Mouse (Mus musculus): ENCODE results near the gene Cep170b. TPM values are rescaled to one million over a fixed set of nuclear protein-coding genes. Genes with fewer than 3 reads are reported as not detected.

The Cep170b gene
- polyA plus RNA-seq, 1 experiment from 2014 or later: 16.2 TPM

DNA sequence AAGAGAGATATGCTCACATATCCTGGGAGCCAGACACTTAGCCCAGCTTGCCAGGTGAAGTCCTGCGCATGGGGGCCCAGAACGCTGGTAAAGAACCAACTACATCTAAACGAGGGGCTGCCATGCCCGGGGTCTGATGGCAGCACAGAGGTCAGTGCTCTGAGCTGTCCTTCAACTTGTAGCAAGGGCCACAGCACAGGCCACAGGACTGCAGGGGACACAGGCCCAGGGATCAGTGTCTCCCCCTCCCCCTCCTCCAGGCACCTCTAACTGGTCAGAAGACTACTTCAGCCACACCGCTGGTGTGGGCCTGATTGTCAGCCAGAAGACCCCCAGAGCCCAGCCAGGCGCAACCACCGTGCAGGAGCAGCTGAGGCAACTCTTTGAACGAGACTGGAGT is 47.9 kb downstream of the Cep170b start:
- Histone ChIP-seq H3K9ac (replicated peaks; ENCODE audit: low read depth, low read length) (no peak overlapping the region), H3K36me3 (ENCODE audit: control insufficient read depth, insufficient read depth, low read length) (no peaks in the 10 kb centered on the region), H3K4me2 (replicated peaks; ENCODE audit: low read depth, low read length) (no peak overlapping the region), H3K4me1 (ENCODE audit: control insufficient read depth, insufficient read depth, low read length) (no peaks in the 10 kb centered on the region), H3K4me3 (ENCODE audit: low read depth, low read length) (no peak overlapping the region), H3K9me3 (ENCODE audit: control insufficient read depth, low read depth, low read length) (no peaks in the 10 kb centered on the region), H3K27ac (ENCODE audit: low read length) (no peak overlapping the region), H3K27me3 (ENCODE audit: control insufficient read depth, insufficient read depth, low read length) (no peaks in the 10 kb centered on the region)
- 75% methylated on average over 8 of the region's 8 CpGs for WGBS
- ATAC-seq (ENCODE audit: insufficient number of reproducible peaks, insufficient read depth, low FRiP score, low read depth): no peak

DNA sequence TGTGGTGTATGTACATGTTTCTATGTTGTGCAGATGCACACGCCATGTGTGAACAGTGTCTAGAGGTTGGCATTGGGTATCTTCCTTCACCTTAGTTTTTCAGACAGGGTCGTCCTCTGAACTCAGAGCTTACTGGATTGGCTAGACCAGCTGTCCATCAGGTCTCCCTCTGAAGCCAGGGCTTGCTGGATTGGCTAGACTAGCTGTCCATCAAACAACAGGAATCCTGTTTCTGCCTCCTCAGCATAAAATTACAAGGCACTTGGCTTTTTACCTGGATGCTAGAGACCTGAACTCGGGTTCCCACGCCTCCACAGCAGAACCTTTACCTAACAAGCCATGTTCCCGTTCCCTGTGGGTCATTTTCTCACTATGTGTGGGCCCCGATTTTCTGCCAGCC is 48.8 kb downstream of the Cep170b start:
- H3K4me1 ChIP-seq (ENCODE audit: control insufficient read depth, insufficient read depth, low read length): no peaks in the 10 kb centered on the region
- no peak for ATAC-seq (ENCODE audit: insufficient number of reproducible peaks, insufficient read depth, low FRiP score, low read depth)
- no peaks in the 10 kb centered on the region for H3K27me3 ChIP-seq (ENCODE audit: control insufficient read depth, insufficient read depth, low read length)
- H3K9me3 ChIP-seq (ENCODE audit: control insufficient read depth, low read depth, low read length): no peaks in the 10 kb centered on the region
- H3K4me2 ChIP-seq (replicated peaks; ENCODE audit: low read depth, low read length): no peak overlapping the region
- 83% methylated on average over 6 of the region's 6 CpGs for WGBS
- H3K36me3 ChIP-seq (ENCODE audit: control insufficient read depth, insufficient read depth, low read length): no peaks in the 10 kb centered on the region
- H3K9ac ChIP-seq (replicated peaks; ENCODE audit: low read depth, low read length): no peak overlapping the region
- no peak overlapping the region for H3K27ac ChIP-seq (ENCODE audit: low read length)
- no peak overlapping the region for H3K4me3 ChIP-seq (ENCODE audit: low read depth, low read length)

DNA sequence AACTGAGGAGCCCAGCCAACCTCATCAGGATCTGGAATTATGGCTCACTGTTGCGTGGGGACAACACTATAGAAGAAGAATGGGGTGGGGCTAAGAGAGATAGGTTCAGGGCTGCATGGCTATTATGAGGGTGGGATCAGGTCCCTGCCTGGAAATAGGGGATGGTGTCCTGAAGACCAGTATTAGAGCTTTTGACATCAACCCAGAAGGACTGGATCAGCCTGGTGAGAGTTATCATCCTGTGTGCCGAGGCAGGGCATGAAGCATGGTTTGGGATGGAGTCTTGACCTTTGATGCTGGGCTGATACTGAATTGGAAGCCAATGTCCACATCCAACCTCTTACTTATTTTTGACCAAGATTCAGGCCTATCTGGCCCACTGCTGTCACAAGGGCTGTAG is 49.5 kb downstream of the Cep170b start:
- H3K27me3 ChIP-seq (ENCODE audit: control insufficient read depth, insufficient read depth, low read length): no peaks in the 10 kb centered on the region
- no peak overlapping the region for H3K27ac ChIP-seq (ENCODE audit: low read length)
- H3K9ac ChIP-seq (replicated peaks; ENCODE audit: low read depth, low read length): no peak overlapping the region
- H3K9me3 ChIP-seq (ENCODE audit: control insufficient read depth, low read depth, low read length): no peaks in the 10 kb centered on the region
- no peak overlapping the region for H3K4me2 ChIP-seq (replicated peaks; ENCODE audit: low read depth, low read length)
- no peak overlapping the region for H3K4me3 ChIP-seq (ENCODE audit: low read depth, low read length)
- H3K4me1 ChIP-seq (ENCODE audit: control insufficient read depth, insufficient read depth, low read length): no peaks in the 10 kb centered on the region
- 89% methylated on average over 2 of the region's 2 CpGs for WGBS
- H3K36me3 ChIP-seq (ENCODE audit: control insufficient read depth, insufficient read depth, low read length): no peaks in the 10 kb centered on the region
- ATAC-seq (ENCODE audit: insufficient number of reproducible peaks, insufficient read depth, low FRiP score, low read depth): no peak

DNA sequence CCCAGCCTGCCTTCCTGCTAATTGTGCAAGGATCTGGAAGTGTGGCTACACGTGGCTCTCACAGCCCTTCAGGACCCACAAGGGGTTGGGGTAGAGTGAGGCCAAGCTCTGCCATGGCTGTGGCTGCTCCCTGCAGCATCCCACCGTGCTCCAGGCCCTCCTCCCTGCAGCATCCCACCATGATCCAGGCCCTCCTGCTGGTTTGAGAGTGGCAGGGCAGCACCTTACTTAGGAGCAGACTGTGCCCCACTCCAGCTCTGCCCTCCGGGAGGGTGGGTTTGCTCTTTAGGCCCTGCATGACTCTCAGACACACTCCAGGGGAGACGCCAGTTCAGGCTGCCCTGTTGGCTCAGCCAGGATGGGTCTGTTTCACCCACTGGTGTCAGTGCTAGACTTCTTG is 50.1 kb downstream of the Cep170b start:
- H3K4me1 ChIP-seq (ENCODE audit: control insufficient read depth, insufficient read depth, low read length): no peaks in the 10 kb centered on the region

DNA sequence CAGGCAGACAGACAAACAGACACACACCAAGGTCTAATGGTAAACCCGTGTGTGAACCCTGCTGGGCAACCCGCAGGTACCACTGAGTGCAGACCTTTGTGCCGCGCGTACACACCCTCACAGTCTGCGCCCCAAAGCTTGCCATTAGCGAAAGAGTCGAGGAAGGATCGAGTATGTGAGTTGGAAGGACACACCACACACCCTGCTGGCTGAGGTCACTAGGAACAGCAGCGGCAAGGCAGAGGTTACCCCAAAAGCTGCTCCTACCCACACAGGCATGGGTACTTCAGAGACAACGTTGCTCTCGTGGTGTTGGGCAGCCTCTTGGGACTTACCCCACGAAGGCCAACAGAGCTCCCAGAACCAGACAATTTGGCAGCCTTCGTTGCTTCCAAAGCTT is 52.1 kb downstream of the Cep170b start:
- H3K4me3 ChIP-seq (ENCODE audit: low read depth, low read length): no peak overlapping the region
- no peaks in the 10 kb centered on the region for H3K4me1 ChIP-seq (ENCODE audit: control insufficient read depth, insufficient read depth, low read length)
- H3K27me3 ChIP-seq (ENCODE audit: control insufficient read depth, insufficient read depth, low read length): no peaks in the 10 kb centered on the region
- no peak overlapping the region for H3K4me2 ChIP-seq (replicated peaks; ENCODE audit: low read depth, low read length)
- H3K36me3 ChIP-seq (ENCODE audit: control insufficient read depth, insufficient read depth, low read length): no peaks in the 10 kb centered on the region
- H3K9me3 ChIP-seq (ENCODE audit: control insufficient read depth, low read depth, low read length): peaks cover 8% of the 10 kb centered on the region; the same call in 1 of the 2 replicates
- no peak overlapping the region for H3K9ac ChIP-seq (replicated peaks; ENCODE audit: low read depth, low read length)
- WGBS: 92% methylated on average over 14 of the region's 14 CpGs
- ATAC-seq (ENCODE audit: insufficient number of reproducible peaks, insufficient read depth, low FRiP score, low read depth): no peak
- no peak overlapping the region for H3K27ac ChIP-seq (ENCODE audit: low read length)

More for the DNA sequence above, 50.1 kb downstream of the Cep170b start:
- WGBS: 75% methylated on average over 4 of the region's 4 CpGs
- no peak overlapping the region for H3K4me2 ChIP-seq (replicated peaks; ENCODE audit: low read depth, low read length)
- H3K4me3 ChIP-seq (ENCODE audit: low read depth, low read length): no peak overlapping the region
- no peak for ATAC-seq (ENCODE audit: insufficient number of reproducible peaks, insufficient read depth, low FRiP score, low read depth)
- no peak overlapping the region for H3K27ac ChIP-seq (ENCODE audit: low read length)
- no peaks in the 10 kb centered on the region for H3K36me3 ChIP-seq (ENCODE audit: control insufficient read depth, insufficient read depth, low read length)
- no peak overlapping the region for H3K9ac ChIP-seq (replicated peaks; ENCODE audit: low read depth, low read length)
- H3K27me3 ChIP-seq (ENCODE audit: control insufficient read depth, insufficient read depth, low read length): no peaks in the 10 kb centered on the region
- H3K9me3 ChIP-seq (ENCODE audit: control insufficient read depth, low read depth, low read length): peaks cover 5% of the 10 kb centered on the region; the same call in 1 of the 2 replicates

DNA sequence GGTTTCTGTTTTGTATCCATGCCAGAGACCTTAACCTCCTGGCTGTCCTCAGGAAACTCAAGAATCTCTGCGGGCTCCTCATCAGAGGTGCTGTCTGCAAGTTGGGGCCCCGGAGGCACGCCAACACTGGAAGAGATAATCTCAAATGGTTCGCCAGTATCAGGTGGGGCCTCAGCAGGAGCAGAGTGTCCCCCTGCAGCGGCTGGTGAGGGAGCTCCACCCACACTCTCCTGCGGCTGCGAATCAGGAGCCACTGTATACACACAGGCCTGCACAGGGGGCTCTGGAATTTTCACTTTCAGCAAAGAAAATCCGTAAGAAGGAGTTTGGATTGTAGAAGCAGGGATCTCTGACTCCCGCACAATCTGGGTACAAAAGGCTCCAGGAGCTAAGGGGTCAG is 53.1 kb downstream of the Cep170b start:
- peak; percentile 61; the same call in 1 of the 2 replicates for ATAC-seq (ENCODE audit: insufficient number of reproducible peaks, insufficient read depth, low FRiP score, low read depth)
- H3K27me3 ChIP-seq (ENCODE audit: control insufficient read depth, insufficient read depth, low read length): no peaks in the 10 kb centered on the region
- H3K4me1 ChIP-seq (ENCODE audit: control insufficient read depth, insufficient read depth, low read length): no peaks in the 10 kb centered on the region
- H3K4me3 ChIP-seq (ENCODE audit: low read depth, low read length): no peak overlapping the region
- no peak overlapping the region for H3K9ac ChIP-seq (replicated peaks; ENCODE audit: low read depth, low read length)
- no peak overlapping the region for H3K27ac ChIP-seq (ENCODE audit: low read length)
- no peaks in the 10 kb centered on the region for H3K36me3 ChIP-seq (ENCODE audit: control insufficient read depth, insufficient read depth, low read length)
- peaks cover 8% of the 10 kb centered on the region; the same call in 1 of the 2 replicates for H3K9me3 ChIP-seq (ENCODE audit: control insufficient read depth, low read depth, low read length)
- H3K4me2 ChIP-seq (replicated peaks; ENCODE audit: low read depth, low read length): no peak overlapping the region
- 23% methylated on average over 9 of the region's 9 CpGs for WGBS

DNA sequence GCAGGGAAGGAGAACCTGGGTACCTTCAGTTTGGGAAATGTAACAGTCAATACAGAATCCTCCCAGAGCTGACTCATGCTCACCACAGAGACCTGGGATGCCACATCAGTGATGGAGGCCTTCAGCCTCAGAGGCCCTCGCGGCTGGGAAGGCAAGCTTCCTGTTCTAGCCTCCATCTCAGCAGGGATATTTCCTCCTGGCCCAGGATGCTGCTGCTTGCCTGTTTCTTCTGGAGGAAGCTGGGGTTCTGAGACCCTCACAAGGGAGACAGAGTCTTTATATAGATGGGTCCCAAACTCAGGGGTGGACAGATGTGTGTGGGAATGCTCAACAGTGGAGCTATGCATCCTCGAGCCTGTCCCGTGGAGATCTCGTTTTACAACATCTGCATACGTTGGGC is 53.8 kb downstream of the Cep170b start:
- H3K9ac ChIP-seq (replicated peaks; ENCODE audit: low read depth, low read length): no peak overlapping the region
- H3K9me3 ChIP-seq (ENCODE audit: control insufficient read depth, low read depth, low read length): peaks cover 8% of the 10 kb centered on the region; the same call in 1 of the 2 replicates
- H3K27me3 ChIP-seq (ENCODE audit: control insufficient read depth, insufficient read depth, low read length): no peaks in the 10 kb centered on the region
- 81% methylated on average over 6 of the region's 6 CpGs for WGBS
- no peaks in the 10 kb centered on the region for H3K36me3 ChIP-seq (ENCODE audit: control insufficient read depth, insufficient read depth, low read length)
- no peak overlapping the region for H3K4me3 ChIP-seq (ENCODE audit: low read depth, low read length)
- ATAC-seq (ENCODE audit: insufficient number of reproducible peaks, insufficient read depth, low FRiP score, low read depth): no peak
- H3K4me1 ChIP-seq (ENCODE audit: control insufficient read depth, insufficient read depth, low read length): no peaks in the 10 kb centered on the region
- no peak overlapping the region for H3K27ac ChIP-seq (ENCODE audit: low read length)
- H3K4me2 ChIP-seq (replicated peaks; ENCODE audit: low read depth, low read length): no peak overlapping the region

DNA sequence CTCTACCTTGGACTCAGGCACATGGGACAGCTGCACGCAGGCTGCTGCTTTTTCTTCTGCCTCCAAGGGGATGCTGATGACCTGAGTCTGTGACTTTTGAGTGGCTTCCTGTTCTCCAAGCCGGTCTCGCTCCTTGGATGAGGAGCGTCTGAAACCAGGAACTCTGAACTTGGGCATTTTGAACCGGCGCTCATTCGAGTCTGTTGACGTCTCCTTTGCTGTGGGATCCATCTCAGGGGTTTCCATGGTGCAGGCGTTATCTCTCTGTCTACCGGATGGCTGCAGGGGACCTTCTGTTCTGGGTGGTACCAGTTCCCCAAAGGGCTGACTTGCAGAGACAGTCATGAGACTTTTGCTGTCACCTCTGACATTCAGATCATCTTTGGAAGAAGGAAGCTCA is 54.2 kb downstream of the Cep170b start:
- no peaks in the 10 kb centered on the region for H3K27me3 ChIP-seq (ENCODE audit: control insufficient read depth, insufficient read depth, low read length)
- ATAC-seq (ENCODE audit: insufficient number of reproducible peaks, insufficient read depth, low FRiP score, low read depth): no peak
- no peaks in the 10 kb centered on the region for H3K36me3 ChIP-seq (ENCODE audit: control insufficient read depth, insufficient read depth, low read length)
- WGBS: 95% methylated on average over 10 of the region's 10 CpGs
- no peaks in the 10 kb centered on the region for H3K4me1 ChIP-seq (ENCODE audit: control insufficient read depth, insufficient read depth, low read length)
- peaks cover 8% of the 10 kb centered on the region; the same call in 1 of the 2 replicates for H3K9me3 ChIP-seq (ENCODE audit: control insufficient read depth, low read depth, low read length)
- H3K4me2 ChIP-seq (replicated peaks; ENCODE audit: low read depth, low read length): no peak overlapping the region
- no peak overlapping the region for H3K4me3 ChIP-seq (ENCODE audit: low read depth, low read length)
- no peak overlapping the region for H3K9ac ChIP-seq (replicated peaks; ENCODE audit: low read depth, low read length)
- H3K27ac ChIP-seq (ENCODE audit: low read length): no peak overlapping the region

DNA sequence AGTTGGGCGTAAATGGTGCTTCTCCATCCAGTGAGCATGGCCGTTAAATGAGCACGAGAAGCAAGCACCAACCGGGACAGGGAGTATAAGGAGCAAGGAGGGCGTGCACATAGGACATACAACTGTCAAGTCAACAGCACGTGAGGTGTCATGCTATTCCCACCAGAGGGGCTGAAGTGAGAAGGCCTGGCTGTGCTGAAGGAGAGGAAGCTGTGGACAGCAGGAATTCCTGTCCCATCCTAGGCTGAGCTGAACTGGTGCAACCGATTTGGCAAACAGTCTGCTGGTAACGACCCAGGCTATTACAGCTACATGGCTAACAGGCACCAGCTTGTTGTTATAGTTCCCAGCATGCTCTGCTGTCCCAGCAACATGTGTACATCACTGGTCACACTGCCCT is 70.8 kb downstream of the Cep170b start:
- WGBS: 68% methylated on average over 8 of the region's 8 CpGs
- H3K4me2 ChIP-seq (replicated peaks; ENCODE audit: low read depth, low read length): no peak overlapping the region
- H3K9me3 ChIP-seq (ENCODE audit: control insufficient read depth, low read depth, low read length): no peaks in the 10 kb centered on the region
- H3K27me3 ChIP-seq (ENCODE audit: control insufficient read depth, insufficient read depth, low read length): no peaks in the 10 kb centered on the region
- no peak for ATAC-seq (ENCODE audit: insufficient number of reproducible peaks, insufficient read depth, low FRiP score, low read depth)
- peaks cover 34% of the 10 kb centered on the region for H3K4me1 ChIP-seq (ENCODE audit: control insufficient read depth, insufficient read depth, low read length)
- no peak overlapping the region for H3K9ac ChIP-seq (replicated peaks; ENCODE audit: low read depth, low read length)
- H3K4me3 ChIP-seq (ENCODE audit: low read depth, low read length): no peak overlapping the region
- no peaks in the 10 kb centered on the region for H3K36me3 ChIP-seq (ENCODE audit: control insufficient read depth, insufficient read depth, low read length)
- no peak overlapping the region for H3K27ac ChIP-seq (ENCODE audit: low read length)
